Mouse (Mus musculus) CD4-positive, CD25-positive, alpha-beta regulatory T cell, adult 9 weeks (primary cell): Measurements from ENCODE around the gene Aldoart1. TPM values are rescaled to one million over a fixed set of nuclear protein-coding genes. Genes with fewer than 3 reads are reported as not detected.

Experiments used
- polyA plus RNA-seq: library from polyadenylated mRNA; unstranded; fragments of 100-300 nt; shearing (Covaris generic); gene quantifications from one replicate; pipeline ENCODE4 v1.2.1, GENCODE M21; 2017

The Aldoart1 gene
- 0.41 TPM for polyA plus RNA-seq

GRCm38 (mm10) chr4:72852534-72852933 lies at the start of gene Aldoart1:
Gene Aldoart1 (minus strand): TSS chr4:72852634.

